Mouse (Mus musculus) heart, embryonic 14.5 days (tissue): ENCODE data around the gene 4930469K13Rik. TPM values are rescaled to one million over a fixed set of nuclear protein-coding genes. Genes with fewer than 3 reads are reported as not detected.

ENCODE experiments used
- ATAC-seq: fragments of 200-750 bp; cut with Nextera tagmentation; 2 replicates; pipeline ENCODE4 v1.8.0; 2017; ENCODE audit warnings: low read depth, moderate TSS enrichment; ENCODE audit not compliant: insufficient number of reproducible peaks, insufficient read depth, low FRiP score
- H3K27ac ChIP-seq, 2 experiments: fragments of 200-500 bp in 1 of 2; fragments of 300-500 bp in 1 of 2; sonication (generic) in 1 of 2; replicated peaks in 1 of 2; 2 replicates each; pipeline ENCODE4 v1.5.1; 2012 to 2014; ENCODE audit warnings: low read depth in 2 of 2, low read length in 2 of 2, control low read depth in 1 of 2, mild to moderate bottlenecking in 1 of 2, mixed read lengths in 1 of 2; ENCODE audit not compliant: control insufficient read depth in 1 of 2, insufficient read depth in 1 of 2
- H3K27me3 ChIP-seq: fragments of 300-500 bp; sonication (generic); 2 replicates; pipeline ENCODE4 v1.6.1; 2014; ENCODE audit warnings: mild to moderate bottlenecking, low read length, control low read depth; ENCODE audit not compliant: control insufficient read depth, insufficient read depth
- H3K36me3 ChIP-seq: fragments of 300-500 bp; sonication (generic); 2 replicates; pipeline ENCODE4 v1.6.1; 2014; ENCODE audit warnings: mild to moderate bottlenecking, control low read depth, low read length, mixed read lengths; ENCODE audit not compliant: control insufficient read depth, insufficient read depth
- H3K4me1 ChIP-seq, 2 experiments: fragments of 200-500 bp in 1 of 2; fragments of 300-500 bp in 1 of 2; sonication (generic) in 1 of 2; 2 replicates each; pipeline ENCODE4 v1.6.1; 2012 to 2014; ENCODE audit warnings: low read length in 2 of 2, control low read depth in 1 of 2, mixed read lengths in 1 of 2; ENCODE audit not compliant: control insufficient read depth in 2 of 2, insufficient read depth in 2 of 2
- H3K4me2 ChIP-seq: fragments of 300-500 bp; sonication (generic); 2 replicates; pipeline ENCODE4 v1.6.1; 2014; ENCODE audit warnings: mild to moderate bottlenecking, low read length
- H3K4me3 ChIP-seq, 2 experiments: fragments of 200-500 bp in 1 of 2; fragments of 300-500 bp in 1 of 2; sonication (generic) in 1 of 2; 2 replicates each; pipeline ENCODE4 v1.5.1; 2012 to 2014; ENCODE audit warnings: low read length in 2 of 2, mild to moderate bottlenecking in 2 of 2, control low read depth in 1 of 2, low read depth in 1 of 2, moderate library complexity in 1 of 2; ENCODE audit not compliant: control insufficient read depth in 1 of 2, insufficient read depth in 1 of 2
- H3K9ac ChIP-seq: fragments of 300-500 bp; sonication (generic); 2 replicates; pipeline ENCODE4 v1.6.1; 2014; ENCODE audit warnings: mild to moderate bottlenecking, low read length
- H3K9me3 ChIP-seq: fragments of 300-500 bp; sonication (generic); 2 replicates; pipeline ENCODE4 v1.6.1; 2016; ENCODE audit warnings: low read length, control low read depth; ENCODE audit not compliant: control insufficient read depth
- WGBS: fragments of 180-500 bp; shearing (Covaris S2); extraction: QIAGEN DNeasy Blood & Tissue Kit; methylation state at CpG from one replicate; pipeline ENCODE4 v1.1.7; 2014; 5-methylcytosine and 5-hydroxymethylcytosine counted together
- polyA plus RNA-seq: library from polyadenylated mRNA; unstranded; fragments of >200 nt; fragmentation: Nextera tagmentation; extraction: Ambion mirVana; gene quantifications from 2 replicates; pipeline ENCODE4 v1.2.1, GENCODE M21; 2014

The 4930469K13Rik gene
- polyA plus RNA-seq, 1 experiment from 2014 or later: not detected

GRCm38 (mm10) chr11:33962688-33963407, 135.5 kb downstream of the 4930469K13Rik start, which contains the start of gene Kcnmb1:
Gene Kcnmb1 (plus strand): TSS chr11:33963013.
- no peaks in the 10 kb centered on the region for H3K9me3 ChIP-seq
- H3K4me1 ChIP-seq: peaks cover 9 to 13% of the 10 kb centered on the region in 2 experiments; a peak in 2 of 4 replicates
- peak within 1 kb of the TSS; percentile 46 for H3K4me2 ChIP-seq
- WGBS: 3% methylated on average over 6 of the region's 6 CpGs
- no peaks in the 10 kb centered on the region for H3K27me3 ChIP-seq
- peak within 1 kb of the TSS; percentile 14 to 24; a peak in 1 of 4 replicates for H3K4me3 ChIP-seq
- peak within 1 kb of the TSS in 1 of 2 experiments; percentile 39; a peak in 1 of 4 replicates for H3K27ac ChIP-seq
- ATAC-seq: no peak
- H3K36me3 ChIP-seq: no peaks in the 10 kb centered on the region
- peak within 1 kb of the TSS; percentile 1; the same call in 1 of the 2 replicates for H3K9ac ChIP-seq

- Histone ChIP-seq H3K9me3 (no peaks in the 10 kb centered on the region), H3K36me3 (no peaks in the 10 kb centered on the region), H3K4me1 (peaks cover 9 to 13% of the 10 kb centered on the region in 2 experiments; a peak in 2 of 4 replicates), H3K27me3 (no peaks in the 10 kb centered on the region), H3K27ac (no peak overlapping the region), H3K9ac (no peak overlapping the region), H3K4me2 (no peak overlapping the region), H3K4me3 (no peak overlapping the region)
- 32% methylated on average over 7 of the region's 7 CpGs for WGBS
- no peak for ATAC-seq
Measured at GRCm38 (mm10) chr11:33962178-33962577, 136.2 kb downstream of the 4930469K13Rik start.

DNA sequence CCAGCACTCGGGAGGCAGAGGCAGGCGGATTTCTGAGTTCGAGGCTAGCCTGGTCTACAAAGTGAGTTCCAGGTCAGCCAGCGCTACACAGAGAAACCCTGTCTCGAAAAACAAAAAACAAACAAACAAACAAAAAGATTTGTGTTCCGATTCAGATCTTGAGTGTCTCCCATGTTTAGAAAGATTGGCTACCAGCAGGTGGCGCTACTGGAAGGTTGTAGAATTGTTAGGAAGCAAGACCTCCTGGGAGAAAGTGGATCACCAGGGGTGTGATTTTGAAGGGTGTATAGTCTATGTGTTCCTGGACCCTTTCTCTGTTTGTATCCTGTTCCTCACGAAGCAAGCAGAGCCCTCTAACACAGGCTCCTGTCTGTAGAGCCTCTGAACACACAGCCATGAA, 139.6 kb downstream of the 4930469K13Rik start:
- Histone ChIP-seq H3K4me2 (no peak overlapping the region), H3K36me3 (no peaks in the 10 kb centered on the region), H3K27ac (no peak overlapping the region), H3K4me1 (peaks cover 8 to 9% of the 10 kb centered on the region in 2 experiments; a peak in 2 of 4 replicates), H3K9ac (no peak overlapping the region), H3K9me3 (no peaks in the 10 kb centered on the region), H3K27me3 (no peaks in the 10 kb centered on the region), H3K4me3 (no peak overlapping the region)
- 73% methylated on average over 8 of the region's 8 CpGs for WGBS
- no peak for ATAC-seq

GRCm38 (mm10) chr11:33957595-33957994, 140.8 kb downstream of the 4930469K13Rik start:
- H3K27ac ChIP-seq: no peak overlapping the region
- no peak for ATAC-seq
- peaks cover 2 to 3% of the 10 kb centered on the region in 2 experiments; a peak in 1 of 4 replicates for H3K4me1 ChIP-seq
- H3K9me3 ChIP-seq: no peaks in the 10 kb centered on the region
- no peak overlapping the region for H3K4me2 ChIP-seq
- 90% methylated on average over 6 of the region's 6 CpGs for WGBS
- no peaks in the 10 kb centered on the region for H3K36me3 ChIP-seq
- H3K9ac ChIP-seq: no peak overlapping the region
- H3K4me3 ChIP-seq: no peak overlapping the region
- H3K27me3 ChIP-seq: no peaks in the 10 kb centered on the region

GRCm38 (mm10) chr11:33956623-33957022, 141.7 kb downstream of the 4930469K13Rik start:
- no peaks in the 10 kb centered on the region for H3K4me1 ChIP-seq
- H3K4me2 ChIP-seq: no peak overlapping the region
- ATAC-seq: no peak
- H3K36me3 ChIP-seq: no peaks in the 10 kb centered on the region
- H3K9ac ChIP-seq: no peak overlapping the region
- H3K9me3 ChIP-seq: no peaks in the 10 kb centered on the region
- H3K27me3 ChIP-seq: no peaks in the 10 kb centered on the region
- H3K27ac ChIP-seq: no peak overlapping the region
- no peak overlapping the region for H3K4me3 ChIP-seq
- WGBS: 65% methylated on average over 5 of the region's 5 CpGs

DNA sequence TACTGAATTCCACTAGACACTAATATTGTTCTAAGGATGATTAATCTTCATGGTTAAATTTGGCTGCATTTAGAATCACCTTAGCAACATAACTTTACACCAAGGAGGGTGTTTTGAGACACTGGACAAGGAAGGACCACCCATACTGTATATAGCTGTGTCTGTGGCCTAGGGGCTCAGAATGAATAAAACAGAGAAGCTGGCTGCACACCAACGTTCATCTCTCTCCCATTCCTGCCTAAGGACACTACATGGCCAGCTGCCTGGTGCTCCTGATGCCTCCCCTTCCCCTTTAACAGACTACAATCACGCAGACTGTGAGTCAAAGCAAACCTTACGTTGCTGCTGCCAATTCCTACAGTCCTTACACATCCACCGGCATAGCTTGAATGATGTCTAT, 142.4 kb downstream of the 4930469K13Rik start:
- H3K4me2 ChIP-seq: no peak overlapping the region
- H3K4me3 ChIP-seq: no peak overlapping the region
- ATAC-seq: no peak
- no peaks in the 10 kb centered on the region for H3K27me3 ChIP-seq
- WGBS: 72% methylated on average over 4 of the region's 4 CpGs
- H3K9me3 ChIP-seq: no peaks in the 10 kb centered on the region
- H3K4me1 ChIP-seq: no peaks in the 10 kb centered on the region
- H3K9ac ChIP-seq: no peak overlapping the region
- H3K27ac ChIP-seq: no peak overlapping the region
- no peaks in the 10 kb centered on the region for H3K36me3 ChIP-seq

- no peak overlapping the region for H3K27ac ChIP-seq
- ATAC-seq: no peak
- H3K4me1 ChIP-seq: no peaks in the 10 kb centered on the region
- no peaks in the 10 kb centered on the region for H3K36me3 ChIP-seq
- peaks cover 4% of the 10 kb centered on the region; the same call in 1 of the 2 replicates for H3K9me3 ChIP-seq
- H3K9ac ChIP-seq: no peak overlapping the region
- no peak overlapping the region for H3K4me2 ChIP-seq
- H3K4me3 ChIP-seq: no peak overlapping the region
- WGBS: 71% methylated on average over 8 of the region's 8 CpGs
- no peaks in the 10 kb centered on the region for H3K27me3 ChIP-seq
Measured at GRCm38 (mm10) chr11:33951684-33952625, 146.4 kb downstream of the 4930469K13Rik start.
